Mouse (Mus musculus) midbrain, postnatal 0 days (tissue): ENCODE data around the gene Arhgef3. TPM values are rescaled to one million over a fixed set of nuclear protein-coding genes. Genes with fewer than 3 reads are reported as not detected.

ENCODE experiments used
- ATAC-seq: fragments of 200-750 bp; cut with Nextera tagmentation; 2 replicates; pipeline ENCODE4 v1.8.0; 2017; ENCODE audit warnings: moderate number of reproducible peaks, mild to moderate bottlenecking, moderate TSS enrichment, moderate library complexity; ENCODE audit not compliant: low FRiP score
- DNase-seq: peaks from one replicate; pipeline ENCODE4 v3.0.0-alpha.2; 2015; ENCODE audit warnings: low spot score
- H3K27ac ChIP-seq: fragments of 300-500 bp; sonication (generic); 2 replicates; pipeline ENCODE4 v1.5.1; 2014; ENCODE audit warnings: low read depth, mild to moderate bottlenecking, low read length, mixed read lengths
- H3K27me3 ChIP-seq: fragments of 300-500 bp; sonication (generic); 2 replicates; pipeline ENCODE4 v1.6.1; 2014; ENCODE audit warnings: low read length, control low read depth, mixed read lengths; ENCODE audit not compliant: insufficient read depth
- H3K36me3 ChIP-seq: fragments of 300-500 bp; sonication (generic); 2 replicates; pipeline ENCODE4 v1.6.1; 2014; ENCODE audit warnings: low read length, control low read depth, mixed read lengths; ENCODE audit not compliant: insufficient read depth
- H3K4me1 ChIP-seq: fragments of 300-500 bp; sonication (generic); 2 replicates; pipeline ENCODE4 v1.6.1; 2014; ENCODE audit warnings: mild to moderate bottlenecking, control low read depth, antibody characterized with exemption, low read length, mixed read lengths; ENCODE audit not compliant: insufficient read depth
- H3K4me2 ChIP-seq: fragments of 300-500 bp; sonication (generic); 2 replicates; pipeline ENCODE4 v1.6.1; 2014; ENCODE audit warnings: low read depth, mild to moderate bottlenecking, low read length, mixed read lengths; ENCODE audit not compliant: poor library complexity, severe bottlenecking
- H3K4me3 ChIP-seq: fragments of 300-500 bp; sonication (generic); 2 replicates; pipeline ENCODE4 v1.5.1; 2014; ENCODE audit warnings: low read depth, mild to moderate bottlenecking, low read length, moderate library complexity
- H3K9ac ChIP-seq: fragments of 300-500 bp; sonication (generic); replicated peaks from 2 replicates; pipeline ENCODE4 v1.6.1; 2014; ENCODE audit warnings: mild to moderate bottlenecking, low read length, moderate library complexity, mixed read lengths; ENCODE audit not compliant: poor library complexity, severe bottlenecking
- H3K9me3 ChIP-seq: fragments of 300-500 bp; sonication (generic); 2 replicates; pipeline ENCODE4 v1.6.1; 2016; ENCODE audit warnings: low read length, control low read depth
- CTCF ChIP-seq: IDR thresholded peaks from 2 replicates; pipeline ENCODE4 v1.5.1; 2016; ENCODE audit warnings: antibody characterized with exemption, mild to moderate bottlenecking
- WGBS: fragments of 180-500 bp; shearing (Covaris S2); extraction: QIAGEN DNeasy Blood & Tissue Kit; methylation state at CpG from one replicate; pipeline ENCODE4 v1.1.7; 2014; 5-methylcytosine and 5-hydroxymethylcytosine counted together
- polyA plus RNA-seq: library from polyadenylated mRNA; unstranded; fragments of >200 nt; fragmentation: Nextera tagmentation; extraction: Ambion mirVana; gene quantifications from 2 replicates; pipeline ENCODE4 v1.2.1, GENCODE M21; 2015
- total RNA-seq: library from RNA; depleted of rRNA; stranded (reverse); fragments of >200 nt; gene quantifications from 2 replicates; pipeline ENCODE4 v1.2.3, GENCODE M21; 2014

Gene Arhgef3
- total and polyA plus RNA-seq, 2 experiments from 2014 or later, result 13.3 to 17.0 TPM

DNA sequence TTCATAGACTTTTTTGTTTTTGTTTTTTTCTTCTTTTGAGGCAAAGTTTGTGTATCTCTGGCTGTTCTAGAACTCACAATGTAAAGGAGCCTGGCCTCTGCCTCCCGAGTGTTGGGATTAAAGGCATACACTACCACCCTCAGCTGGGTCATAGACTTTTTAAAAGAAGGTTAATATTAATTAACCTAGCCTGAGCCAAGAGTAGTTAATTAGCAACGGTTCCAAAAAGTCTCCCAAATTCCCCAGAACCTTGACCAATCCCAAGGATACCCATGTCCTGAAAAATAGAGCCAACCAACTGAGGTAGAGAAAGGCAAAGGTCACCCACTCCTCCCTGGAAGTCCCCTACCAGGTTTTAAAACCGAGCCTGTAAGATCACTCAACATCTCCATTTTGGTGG lies 306.1 kb downstream of the Arhgef3 start:
- no peak overlapping the region for H3K4me2 ChIP-seq
- WGBS, result 78% methylated on average over 3 of the region's 3 CpGs
- H3K9ac ChIP-seq, result no peak overlapping the region
- no peaks in the 10 kb centered on the region for H3K4me1 ChIP-seq
- TF ChIP-seq CTCF, result no peak
- DNase-seq (no peak), ATAC-seq (no peak)
- no peaks in the 10 kb centered on the region for H3K9me3 ChIP-seq
- H3K4me3 ChIP-seq, result no peak overlapping the region
- H3K27ac ChIP-seq, result no peak overlapping the region
- H3K27me3 ChIP-seq, result no peaks in the 10 kb centered on the region
- H3K36me3 ChIP-seq, result no peaks in the 10 kb centered on the region

GRCm38 (mm10) chr14:27422301-27422700 lies 307.6 kb downstream of the Arhgef3 start:
- DNase-seq, result no peak
- Histone ChIP-seq H3K9me3 (no peaks in the 10 kb centered on the region), H3K4me3 (no peak overlapping the region), H3K4me1 (no peaks in the 10 kb centered on the region), H3K9ac (no peak overlapping the region), H3K27ac (no peak overlapping the region), H3K27me3 (no peaks in the 10 kb centered on the region), H3K36me3 (no peaks in the 10 kb centered on the region), H3K4me2 (no peak overlapping the region)
- WGBS, result 94% methylated on average over 1 of the region's 1 CpGs
- TF ChIP-seq CTCF, result no peak
- ATAC-seq, result no peak

DNA sequence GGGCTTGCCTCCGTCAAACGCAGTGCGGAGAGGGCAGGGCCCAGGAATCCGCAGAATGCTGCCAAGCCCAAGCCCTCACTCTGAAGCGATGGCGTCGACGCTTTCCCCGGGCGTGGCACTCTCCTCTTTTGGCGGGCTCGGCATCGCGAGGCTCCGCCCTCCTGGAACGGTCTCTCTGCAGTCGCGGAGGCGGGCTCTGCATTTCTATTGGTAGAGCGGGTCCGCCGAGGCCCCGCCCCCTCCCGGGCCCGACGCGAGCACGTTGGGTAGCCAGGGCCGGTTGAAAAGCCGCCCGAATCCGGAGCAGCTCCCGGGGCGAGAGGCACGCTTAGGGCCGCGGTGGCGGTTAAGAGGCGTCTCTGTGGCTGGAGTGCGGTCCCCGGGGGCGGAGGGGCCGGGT lies 313.9 kb downstream of the Arhgef3 start, which contains the start of gene Fam208a:
TSS of gene Fam208a (plus strand) at position 262 of the 400 bp plus-strand sequence.
- H3K36me3 ChIP-seq, result no peaks in the 10 kb centered on the region
- no peak for TF ChIP-seq CTCF
- no peaks in the 10 kb centered on the region for H3K27me3 ChIP-seq
- WGBS, result 1% methylated on average over 41 of the region's 43 CpGs
- H3K4me3 ChIP-seq, result peak within 1 kb of the TSS; percentile 63
- peak within 1 kb of the TSS; percentile 97 for H3K9ac ChIP-seq
- no peaks in the 10 kb centered on the region for H3K9me3 ChIP-seq
- DNase-seq, result peak; percentile 96
- no peaks in the 10 kb centered on the region for H3K4me1 ChIP-seq
- peak within 1 kb of the TSS; percentile 100 for H3K27ac ChIP-seq
- peak within 1 kb of the TSS; percentile 91 for H3K4me2 ChIP-seq
- ATAC-seq, result peak; percentile 97

DNA sequence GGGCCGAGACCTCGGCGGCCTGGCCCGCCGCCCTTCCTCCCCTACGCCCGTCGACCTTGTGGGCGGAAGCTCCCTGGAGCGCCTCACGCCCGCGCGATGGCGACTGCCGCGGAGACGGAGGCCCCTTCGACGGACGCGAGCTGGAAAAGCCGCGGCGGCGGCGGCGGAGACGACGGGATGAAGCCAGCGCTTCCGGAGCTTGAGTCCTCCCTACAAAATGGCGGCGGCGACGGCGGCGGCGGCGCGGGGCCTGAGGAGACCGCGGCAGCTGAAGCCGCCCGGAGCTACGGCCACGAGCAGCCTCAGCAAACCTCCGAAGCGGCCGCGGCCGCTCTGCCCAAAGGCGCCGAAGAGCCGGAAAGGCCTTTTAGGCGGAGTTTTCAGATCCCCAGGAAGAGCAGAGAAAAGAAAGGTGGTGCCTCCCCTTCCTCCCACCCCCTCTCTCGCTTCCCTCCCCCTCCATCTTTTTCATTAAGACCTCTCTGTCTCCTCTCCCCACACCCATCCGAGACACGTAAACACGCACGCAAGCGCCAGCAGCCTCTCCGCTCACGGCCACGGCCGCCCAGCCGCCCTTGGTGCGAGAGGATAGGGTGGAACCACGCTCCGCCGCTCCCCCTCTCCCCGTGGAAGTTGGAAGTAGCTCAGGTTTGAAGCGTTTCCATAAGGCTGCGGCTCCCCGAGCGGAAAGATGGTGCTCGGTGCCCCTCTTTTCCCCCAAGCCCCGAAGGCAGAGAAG lies 314.4 kb downstream of the Arhgef3 start:
- WGBS, result under 1% methylated on average over 64 of the region's 78 CpGs
- H3K27ac ChIP-seq, result peak overlapping the region; percentile 100
- no peaks in the 10 kb centered on the region for H3K9me3 ChIP-seq
- DNase-seq (peak; percentile 89), ATAC-seq (peak; percentile 89)
- H3K9ac ChIP-seq, result peak overlapping the region; percentile 97
- H3K4me2 ChIP-seq, result peak overlapping the region; percentile 91
- H3K4me3 ChIP-seq, result peak overlapping the region; percentile 63
- H3K27me3 ChIP-seq, result no peaks in the 10 kb centered on the region
- no peaks in the 10 kb centered on the region for H3K36me3 ChIP-seq
- H3K4me1 ChIP-seq, result no peaks in the 10 kb centered on the region
- no peak for TF ChIP-seq CTCF

GRCm38 (mm10) chr14:27430280-27430679 lies 315.6 kb downstream of the Arhgef3 start:
- Histone ChIP-seq H3K4me2 (peak overlapping the region; percentile 91), H3K4me1 (no peaks in the 10 kb centered on the region), H3K9me3 (no peaks in the 10 kb centered on the region), H3K4me3 (no peak overlapping the region), H3K36me3 (no peaks in the 10 kb centered on the region), H3K27ac (no peak overlapping the region), H3K27me3 (no peaks in the 10 kb centered on the region), H3K9ac (no peak overlapping the region)
- DNase-seq, result no peak
- WGBS, result 92% methylated on average over 4 of the region's 4 CpGs
- TF ChIP-seq CTCF, result no peak
- no peak for ATAC-seq

GRCm38 (mm10) chr14:27432064-27432463 lies 317.4 kb downstream of the Arhgef3 start:
- no peaks in the 10 kb centered on the region for H3K9me3 ChIP-seq
- no peak overlapping the region for H3K4me3 ChIP-seq
- no peak overlapping the region for H3K9ac ChIP-seq
- 99% methylated on average over 2 of the region's 2 CpGs for WGBS
- DNase-seq, result no peak
- no peak overlapping the region for H3K27ac ChIP-seq
- H3K36me3 ChIP-seq, result no peaks in the 10 kb centered on the region
- ATAC-seq, result no peak
- no peak overlapping the region for H3K4me2 ChIP-seq
- H3K4me1 ChIP-seq, result no peaks in the 10 kb centered on the region
- no peaks in the 10 kb centered on the region for H3K27me3 ChIP-seq
- no peak for TF ChIP-seq CTCF
